Mouse (Mus musculus) thymus, postnatal 25 days (tissue): ENCODE measurements around the gene Nek5.
"Not testable (repeated sequence)": the region's sequence is repeated elsewhere in the genome, so short reads cannot be mapped to it uniquely, and the experiment has no call there.

Source experiments
- DNase-seq: peaks from one replicate; pipeline ENCODE4 v3.0.0; 2022

The Nek5 gene

GRCm38 (mm10) chr8:22124220-22125152, at the start of gene Nek5:
Gene Nek5, minus strand, starts transcription at chr8:22125053.
- peak; percentile 42 for DNase-seq

- no peak for DNase-seq
These were observed 44.3 kb upstream of the Nek5 start for GRCm38 (mm10) chr8:22169167-22169566.

- DNase-seq, result peak; percentile 84
These were observed 41.3 kb upstream of the Nek5 start, which contains the start of gene Nek3 for GRCm38 (mm10) chr8:22166080-22166603. Gene Nek3, minus strand, starts transcription at chr8:22166435.

GRCm38 (mm10) chr8:22165251-22166079, 40.6 kb upstream of the Nek5 start:
- no peak for DNase-seq

GRCm38 (mm10) chr8:22164431-22164830, 39.6 kb upstream of the Nek5 start:
- DNase-seq, result no peak

GRCm38 (mm10) chr8:22162206-22162605, 37.4 kb upstream of the Nek5 start:
- DNase-seq, result no peak

GRCm38 (mm10) chr8:22150345-22150663, 25.5 kb upstream of the Nek5 start:
- DNase-seq, result no peak

- no peak for DNase-seq
These were observed 24.9 kb upstream of the Nek5 start for GRCm38 (mm10) chr8:22149643-22150344.

GRCm38 (mm10) chr8:22148367-22148740, 23.5 kb upstream of the Nek5 start:
- DNase-seq, result no peak

GRCm38 (mm10) chr8:22147706-22148366, 23.0 kb upstream of the Nek5 start:
- peak; percentile 10 for DNase-seq

GRCm38 (mm10) chr8:22145831-22146230, 21.0 kb upstream of the Nek5 start:
- no peak for DNase-seq

- no peak for DNase-seq
These were observed 19.1 kb upstream of the Nek5 start for GRCm38 (mm10) chr8:22143764-22144491.

GRCm38 (mm10) chr8:22142592-22142991, 17.7 kb upstream of the Nek5 start:
- no peak for DNase-seq

- no peak for DNase-seq
These were observed 17.1 kb upstream of the Nek5 start for GRCm38 (mm10) chr8:22141836-22142385.

- DNase-seq, result not testable (repeated sequence)
These were observed 11.6 kb upstream of the Nek5 start for GRCm38 (mm10) chr8:22136462-22136861.

- no peak for DNase-seq
These were observed 9.9 kb upstream of the Nek5 start for GRCm38 (mm10) chr8:22134750-22135135.

GRCm38 (mm10) chr8:22134078-22134749, 9.4 kb upstream of the Nek5 start:
- DNase-seq, result no peak

- no peak for DNase-seq
These were observed 7.2 kb upstream of the Nek5 start for GRCm38 (mm10) chr8:22132062-22132461.

- no peak for DNase-seq
These were observed 17.8 kb downstream of the Nek5 start for GRCm38 (mm10) chr8:22107020-22107419.

GRCm38 (mm10) chr8:22091568-22091967, 33.3 kb downstream of the Nek5 start:
- DNase-seq, result peak; percentile 2

- no peak for DNase-seq
These were observed 35.6 kb downstream of the Nek5 start for GRCm38 (mm10) chr8:22089226-22089625.
